Mouse (Mus musculus) ES-E14 (cell line): ENCODE data around the gene Hpd. TPM values are rescaled to one million over a fixed set of nuclear protein-coding genes. Genes with fewer than 3 reads are reported as not detected.

Source experiments
- DNase-seq: peaks from one replicate; pipeline ENCODE4 v3.0.0-alpha.2; 2013; ENCODE audit warnings: low read depth, low spot score
- H3K27ac ChIP-seq: 2 replicates; pipeline ENCODE4 v1.5.1; 2012; ENCODE audit warnings: low read depth, mild to moderate bottlenecking, low read length, moderate library complexity, mixed read lengths; ENCODE audit not compliant: poor library complexity, insufficient read depth, severe bottlenecking
- H3K36me3 ChIP-seq: 2 replicates; pipeline ENCODE4 v1.6.1; 2012; ENCODE audit warnings: mild to moderate bottlenecking, low read length, moderate library complexity, mixed read lengths; ENCODE audit not compliant: control insufficient read depth, poor library complexity, insufficient read depth, severe bottlenecking
- H3K4me1 ChIP-seq, 2 experiments: fragments of 150-350 bp in 1 of 2; sonication (generic) in 1 of 2; 2 replicates each; pipeline ENCODE4 v1.6.1; 2012; ENCODE audit warnings: low read length in 2 of 2, mild to moderate bottlenecking in 1 of 2, mixed read lengths in 1 of 2; ENCODE audit not compliant: control insufficient read depth in 2 of 2, insufficient read depth in 2 of 2, poor library complexity in 1 of 2
- H3K4me3 ChIP-seq, 2 experiments: fragments of 150-350 bp in 1 of 2; sonication (generic) in 1 of 2; 2 replicates each; pipeline ENCODE4 v1.5.1; 2012; ENCODE audit warnings: low read length in 2 of 2, low read depth in 1 of 2, mild to moderate bottlenecking in 1 of 2, mixed read lengths in 1 of 2; ENCODE audit not compliant: insufficient read depth in 1 of 2, poor library complexity in 1 of 2, severe bottlenecking in 1 of 2
- H3K9ac ChIP-seq: 2 replicates; pipeline ENCODE4 v1.6.1; 2012; ENCODE audit warnings: low read depth, mild to moderate bottlenecking, low read length, mixed read lengths; ENCODE audit not compliant: poor library complexity, insufficient read depth, severe bottlenecking
- H3K9me3 ChIP-seq: fragments of 150-350 bp; sonication (generic); 2 replicates; pipeline ENCODE4 v1.6.1; 2012; ENCODE audit warnings: low read depth, mild to moderate bottlenecking, low read length; ENCODE audit not compliant: control insufficient read depth, insufficient read depth
- CHD2 ChIP-seq: IDR thresholded peaks from 2 replicates; pipeline ENCODE4 v1.6.1; 2014; ENCODE audit warnings: mild to moderate bottlenecking, low read depth, low read length, inconsistent platforms
- HCFC1 ChIP-seq: IDR thresholded peaks from 2 replicates; pipeline ENCODE4 v1.6.1; 2012; ENCODE audit warnings: low read length, inconsistent platforms, borderline replicate concordance; ENCODE audit not compliant: insufficient read depth
- MAFK ChIP-seq: IDR thresholded peaks from 2 replicates; pipeline ENCODE4 v1.6.1; 2014; ENCODE audit warnings: mild to moderate bottlenecking, low read depth, low read length, inconsistent platforms; ENCODE audit not compliant: insufficient read depth
- ZC3H11A ChIP-seq: IDR thresholded peaks from 2 replicates; pipeline ENCODE4 v1.6.1; 2012; ENCODE audit warnings: low read depth, mild to moderate bottlenecking, inconsistent platforms, low read length, borderline replicate concordance
- ZNF384 ChIP-seq: IDR thresholded peaks from 2 replicates; pipeline ENCODE4 v1.6.1; 2012; ENCODE audit warnings: low read depth, low read length, inconsistent platforms
- in situ Hi-C, 2 experiments: fragments of 600-800 bp; cut with MboI; formaldehyde crosslinking; loops; one replicate each; pipeline ENCODE4 v1.15.1; 2025; ENCODE audit warnings: low sequenced_read_pairs in 2 of 2, inconsistent platforms in 1 of 2; ENCODE audit not compliant: unreplicated experiment in 2 of 2
- total RNA-seq: library from RNA; depleted of rRNA; stranded (reverse); fragments of 300-350 nt; gene quantifications from 2 replicates; pipeline ENCODE4 v1.2.3, GENCODE M21; 2012

The Hpd gene
- total RNA-seq, 1 experiment: not detected

DNA sequence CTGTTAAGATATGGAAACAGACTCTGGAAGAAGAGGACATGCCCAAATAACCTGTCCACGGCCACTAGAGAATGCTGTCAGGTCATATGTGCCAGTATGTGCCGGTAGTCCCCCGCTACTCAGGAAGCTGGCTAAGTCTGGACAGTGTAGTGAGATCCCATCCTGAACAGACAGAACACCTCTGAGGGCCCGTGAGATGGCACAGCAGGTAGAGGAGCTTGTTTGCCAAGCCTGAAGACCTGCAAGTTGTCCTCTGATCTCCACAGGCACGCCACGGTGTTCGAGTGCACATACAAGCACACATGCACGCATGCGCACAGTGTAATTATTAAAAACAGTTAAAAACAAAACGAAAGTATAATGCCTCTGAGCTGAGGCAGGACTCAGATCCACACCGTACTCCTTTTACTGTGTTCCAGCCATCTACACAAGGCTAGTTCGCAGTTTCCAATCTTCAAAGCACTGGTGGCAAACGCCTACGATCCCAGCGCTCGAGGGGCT, 13.0 kb upstream of the Hpd start:
- H3K4me1 ChIP-seq: no peaks in the 10 kb centered on the region
- no peak overlapping the region for H3K9ac ChIP-seq
- H3K27ac ChIP-seq: no peak overlapping the region
- no peak for TF ChIP-seq HCFC1
- no peak for TF ChIP-seq ZC3H11A
- no peak for TF ChIP-seq CHD2
- no peak for TF ChIP-seq ZNF384
- TF ChIP-seq MAFK: no peak
- H3K36me3 ChIP-seq: no peaks in the 10 kb centered on the region
- H3K4me3 ChIP-seq: no peak overlapping the region
- no peak for DNase-seq
- in situ Hi-C loops: no loop called here
- H3K9me3 ChIP-seq: no peaks in the 10 kb centered on the region

- H3K27ac ChIP-seq: no peak overlapping the region
- DNase-seq: no peak
Observed at GRCm38 (mm10) chr5:123194856-123195255, 12.3 kb upstream of the Hpd start.

GRCm38 (mm10) chr5:123193436-123193835, 10.9 kb upstream of the Hpd start:
- no peak for TF ChIP-seq ZC3H11A
- H3K4me1 ChIP-seq: no peaks in the 10 kb centered on the region
- in situ Hi-C loops: no loop called here
- H3K9me3 ChIP-seq: no peaks in the 10 kb centered on the region
- no peak overlapping the region for H3K4me3 ChIP-seq
- no peaks in the 10 kb centered on the region for H3K36me3 ChIP-seq
- no peak overlapping the region for H3K9ac ChIP-seq
- DNase-seq: no peak
- H3K27ac ChIP-seq: no peak overlapping the region

More at GRCm38 (mm10) chr5:123194856-123195255, 12.3 kb upstream of the Hpd start:
- TF ChIP-seq CHD2: no peak
- TF ChIP-seq ZC3H11A: no peak
- no peak for TF ChIP-seq ZNF384
- no peak for TF ChIP-seq HCFC1
- TF ChIP-seq MAFK: no peak
- no peak overlapping the region for H3K9ac ChIP-seq
- no peaks in the 10 kb centered on the region for H3K9me3 ChIP-seq
- H3K4me1 ChIP-seq: no peaks in the 10 kb centered on the region
- no peaks in the 10 kb centered on the region for H3K36me3 ChIP-seq
- H3K4me3 ChIP-seq: no peak overlapping the region
- in situ Hi-C loops: no loop called here

- H3K4me3 ChIP-seq: no peak overlapping the region
- H3K36me3 ChIP-seq: no peaks in the 10 kb centered on the region
- H3K9me3 ChIP-seq: no peaks in the 10 kb centered on the region
- DNase-seq: no peak
- H3K9ac ChIP-seq: no peak overlapping the region
- no peaks in the 10 kb centered on the region for H3K4me1 ChIP-seq
- in situ Hi-C loops: no loop called here
- TF ChIP-seq CHD2: no peak
- TF ChIP-seq ZC3H11A: no peak
- no peak for TF ChIP-seq ZNF384
- no peak for TF ChIP-seq MAFK
- no peak for TF ChIP-seq HCFC1
- no peak overlapping the region for H3K27ac ChIP-seq
Observed at GRCm38 (mm10) chr5:123192606-123193150, 10.2 kb upstream of the Hpd start.

GRCm38 (mm10) chr5:123191427-123191826, 8.9 kb upstream of the Hpd start:
- TF ChIP-seq HCFC1: no peak
- TF ChIP-seq ZC3H11A: no peak
- TF ChIP-seq MAFK: no peak
- TF ChIP-seq CHD2: no peak
- no peak for TF ChIP-seq ZNF384
- in situ Hi-C loops: no loop called here

More at GRCm38 (mm10) chr5:123191427-123191826, 8.9 kb upstream of the Hpd start:
- no peak for DNase-seq
- no peak overlapping the region for H3K4me3 ChIP-seq
- no peak overlapping the region for H3K9ac ChIP-seq
- H3K4me1 ChIP-seq: no peaks in the 10 kb centered on the region
- H3K36me3 ChIP-seq: no peaks in the 10 kb centered on the region
- H3K9me3 ChIP-seq: no peaks in the 10 kb centered on the region
- no peak overlapping the region for H3K27ac ChIP-seq
